Mouse (Mus musculus): ENCODE measurements around the gene Art3. TPM values are rescaled to one million over a fixed set of nuclear protein-coding genes. Genes with fewer than 3 reads are reported as not detected.

Gene Art3
- polyA plus RNA-seq, 1 experiment from 2014 or later, result 2.9 TPM

DNA sequence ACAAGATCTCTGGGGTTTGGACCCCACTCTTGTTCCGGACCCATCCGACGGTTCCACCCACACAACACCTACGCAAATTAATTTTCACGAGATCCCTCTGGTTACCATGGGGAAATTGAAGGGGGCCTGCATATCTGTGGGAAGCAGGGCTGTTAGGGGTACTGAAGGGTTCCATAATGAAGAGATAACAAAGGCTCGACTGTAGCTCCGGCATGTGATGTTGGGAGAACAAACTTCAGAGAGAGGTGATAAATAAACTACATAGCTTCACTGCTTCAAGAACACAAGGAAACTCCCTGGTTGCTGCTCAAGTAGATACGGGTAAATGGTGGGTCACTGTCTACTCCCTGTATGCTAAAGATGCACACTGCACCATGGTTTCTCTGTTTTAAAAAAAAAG, 106.9 kb downstream of the Art3 start:
- H3K4me1 ChIP-seq (replicated peaks), result peaks cover 11% of the 10 kb centered on the region
- no peaks in the 10 kb centered on the region for H3K27me3 ChIP-seq
- no peak overlapping the region for H3K27ac ChIP-seq
- no peak overlapping the region for H3K4me3 ChIP-seq (replicated peaks)
- WGBS, result 94% methylated on average over 8 of the region's 8 CpGs
- no peak for ATAC-seq
- no peak overlapping the region for H3K9ac ChIP-seq (replicated peaks)
- no peak overlapping the region for H3K4me2 ChIP-seq (replicated peaks)
- H3K9me3 ChIP-seq, result no peaks in the 10 kb centered on the region
- peaks cover 17% of the 10 kb centered on the region for H3K36me3 ChIP-seq

DNA sequence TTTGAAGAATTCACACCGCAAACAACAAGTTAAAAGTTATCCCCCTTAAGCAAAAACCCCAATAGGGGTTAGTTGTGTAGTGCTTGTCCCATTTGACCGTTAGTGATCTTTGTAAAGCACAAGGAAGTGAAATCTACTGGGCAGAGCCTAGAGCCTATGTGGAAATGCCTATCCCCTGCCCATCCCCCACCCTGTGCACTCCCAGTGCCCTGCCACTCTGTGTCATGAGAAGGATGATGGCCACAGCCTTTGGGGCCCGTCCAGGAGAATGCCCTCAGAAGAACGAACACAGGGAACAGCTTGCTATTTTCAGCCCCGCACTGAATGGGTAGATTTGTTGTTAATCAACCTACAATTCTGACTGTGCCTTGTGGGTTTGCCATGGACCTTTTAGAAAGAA, 109.9 kb downstream of the Art3 start:
- ATAC-seq, result no peak
- H3K27me3 ChIP-seq, result no peaks in the 10 kb centered on the region
- H3K4me3 ChIP-seq (replicated peaks), result no peak overlapping the region
- no peak overlapping the region for H3K27ac ChIP-seq
- H3K36me3 ChIP-seq, result peaks cover 42% of the 10 kb centered on the region
- H3K9ac ChIP-seq (replicated peaks), result no peak overlapping the region
- H3K9me3 ChIP-seq, result no peaks in the 10 kb centered on the region
- no peak overlapping the region for H3K4me2 ChIP-seq (replicated peaks)
- WGBS, result 89% methylated on average over 5 of the region's 5 CpGs
- H3K4me1 ChIP-seq (replicated peaks), result no peaks in the 10 kb centered on the region

DNA sequence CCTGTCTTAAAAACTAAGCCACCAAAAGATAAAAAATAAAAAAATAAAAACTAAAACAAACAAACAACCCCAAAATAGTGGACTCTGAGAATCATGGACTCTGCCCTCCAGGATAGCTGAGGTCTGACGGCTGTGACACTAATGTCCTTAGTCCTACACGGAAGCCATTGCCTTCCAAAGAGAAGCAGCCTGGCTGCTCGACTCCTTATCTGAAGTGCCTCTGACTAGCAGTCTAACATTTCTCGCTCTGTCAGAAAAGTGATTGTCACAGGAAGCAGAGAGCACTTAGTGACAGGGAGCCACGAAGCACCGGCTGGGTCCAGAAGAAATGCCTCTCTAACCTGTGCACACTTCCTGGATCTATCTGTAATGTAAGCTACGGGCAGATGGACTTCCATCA, 111.3 kb downstream of the Art3 start:
- Histone ChIP-seq H3K9ac (replicated peaks) (no peak overlapping the region), H3K27me3 (no peaks in the 10 kb centered on the region), H3K4me1 (replicated peaks) (no peaks in the 10 kb centered on the region), H3K27ac (no peak overlapping the region), H3K4me3 (replicated peaks) (no peak overlapping the region), H3K4me2 (replicated peaks) (no peak overlapping the region), H3K9me3 (no peaks in the 10 kb centered on the region), H3K36me3 (peaks cover 56% of the 10 kb centered on the region)
- no peak for ATAC-seq
- WGBS, result 93% methylated on average over 7 of the region's 7 CpGs

DNA sequence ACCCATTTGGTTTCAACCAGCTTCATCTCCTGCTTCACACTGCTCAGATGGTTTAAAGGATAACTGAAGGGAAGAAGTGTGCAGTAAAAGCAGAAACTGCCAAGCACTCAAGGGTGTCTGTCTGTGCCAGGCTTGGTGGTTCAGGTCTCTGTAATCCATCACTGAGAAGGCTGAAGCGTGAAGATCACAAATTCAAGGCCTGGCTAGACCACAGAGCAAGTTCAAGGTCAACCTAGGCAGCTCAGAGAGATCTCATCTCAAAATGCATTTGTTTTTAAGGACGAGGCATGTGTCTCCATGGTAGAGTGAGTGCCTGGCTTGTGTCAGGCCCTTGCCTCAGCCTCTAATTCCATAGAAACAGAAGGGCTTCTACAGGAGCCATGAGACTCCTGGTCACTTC, 113.4 kb downstream of the Art3 start:
- no peak overlapping the region for H3K4me3 ChIP-seq (replicated peaks)
- no peak overlapping the region for H3K9ac ChIP-seq (replicated peaks)
- no peak for ATAC-seq
- peaks cover 77% of the 10 kb centered on the region for H3K36me3 ChIP-seq
- H3K4me2 ChIP-seq (replicated peaks), result no peak overlapping the region
- H3K4me1 ChIP-seq (replicated peaks), result no peaks in the 10 kb centered on the region
- 87% methylated on average over 2 of the region's 2 CpGs for WGBS
- no peaks in the 10 kb centered on the region for H3K27me3 ChIP-seq
- no peaks in the 10 kb centered on the region for H3K9me3 ChIP-seq
- H3K27ac ChIP-seq, result no peak overlapping the region

DNA sequence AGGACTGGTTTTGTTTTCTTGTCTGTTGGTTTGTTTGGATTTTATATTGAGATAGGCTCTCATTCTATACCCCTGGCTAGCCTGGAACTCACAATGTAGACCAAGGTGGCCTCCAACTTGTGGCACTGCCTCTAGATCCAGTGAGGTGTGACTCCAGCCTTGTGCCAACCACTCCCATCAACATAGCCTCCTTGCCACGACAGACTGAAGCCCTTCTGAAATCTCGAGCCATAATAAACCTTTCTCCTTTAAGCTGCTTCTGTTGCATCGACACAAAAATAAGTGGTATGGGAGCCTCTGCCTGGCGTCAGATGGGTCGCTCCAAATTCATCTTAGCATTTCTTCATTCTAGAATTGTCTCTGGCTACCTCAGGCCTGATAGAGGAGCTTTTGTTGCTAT, 115.1 kb downstream of the Art3 start:
- no peak for ATAC-seq
- Histone ChIP-seq H3K36me3 (peaks cover 89% of the 10 kb centered on the region), H3K4me3 (replicated peaks) (no peak overlapping the region), H3K4me2 (replicated peaks) (no peak overlapping the region), H3K9ac (replicated peaks) (no peak overlapping the region), H3K4me1 (replicated peaks) (no peaks in the 10 kb centered on the region), H3K27me3 (no peaks in the 10 kb centered on the region), H3K9me3 (no peaks in the 10 kb centered on the region), H3K27ac (no peak overlapping the region)
- 93% methylated on average over 5 of the region's 5 CpGs for WGBS

DNA sequence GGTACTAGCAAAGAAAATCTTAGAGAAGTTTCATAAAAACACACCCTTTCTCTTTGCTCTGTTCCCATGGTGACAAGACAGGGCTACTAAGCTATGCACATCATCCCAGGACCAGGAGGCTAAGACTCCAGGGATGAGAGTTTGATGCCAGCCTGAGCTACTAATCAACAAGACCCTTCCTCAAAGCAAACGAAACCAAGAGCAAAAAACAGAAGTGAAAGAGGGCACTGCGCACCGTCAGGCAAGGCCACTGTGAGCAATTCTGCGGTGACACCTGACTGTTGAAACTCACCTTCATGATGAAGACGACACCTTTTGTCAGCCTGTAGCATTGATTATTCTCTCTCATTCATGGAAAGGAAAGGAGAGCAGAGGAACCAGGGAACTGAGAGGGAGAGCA, 121.2 kb downstream of the Art3 start:
- WGBS, result 94% methylated on average over 5 of the region's 5 CpGs
- Histone ChIP-seq H3K36me3 (peaks cover 80% of the 10 kb centered on the region), H3K27ac (no peak overlapping the region), H3K27me3 (no peaks in the 10 kb centered on the region), H3K9ac (replicated peaks) (no peak overlapping the region), H3K4me1 (replicated peaks) (no peaks in the 10 kb centered on the region), H3K9me3 (no peaks in the 10 kb centered on the region), H3K4me2 (replicated peaks) (no peak overlapping the region), H3K4me3 (replicated peaks) (no peak overlapping the region)
- no peak for ATAC-seq

DNA sequence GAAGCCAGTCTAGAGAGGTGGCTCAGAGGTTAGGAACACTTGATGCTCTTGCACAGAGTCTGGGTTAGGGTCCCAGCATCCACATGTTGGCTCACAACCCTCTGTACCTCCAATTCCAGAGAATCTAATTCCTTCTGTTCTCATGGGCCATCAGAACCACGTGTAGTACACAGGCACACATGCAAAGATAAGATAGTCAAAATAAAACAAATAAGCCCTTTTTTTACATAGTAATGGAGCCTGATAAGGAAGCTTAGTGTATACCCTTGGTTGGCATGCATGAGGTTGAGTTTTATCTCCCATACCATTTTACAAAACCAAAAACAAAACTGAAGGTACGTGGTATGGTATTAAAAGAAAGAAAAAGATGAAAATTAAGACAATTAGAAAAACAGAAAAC, 125.8 kb downstream of the Art3 start:
- Histone ChIP-seq H3K4me3 (replicated peaks) (no peak overlapping the region), H3K27me3 (no peaks in the 10 kb centered on the region), H3K4me2 (replicated peaks) (no peak overlapping the region), H3K9me3 (no peaks in the 10 kb centered on the region), H3K4me1 (replicated peaks) (no peaks in the 10 kb centered on the region), H3K36me3 (peaks cover 55% of the 10 kb centered on the region), H3K9ac (replicated peaks) (no peak overlapping the region), H3K27ac (no peak overlapping the region)
- no peak for ATAC-seq
- 88% methylated on average over 2 of the region's 2 CpGs for WGBS

DNA sequence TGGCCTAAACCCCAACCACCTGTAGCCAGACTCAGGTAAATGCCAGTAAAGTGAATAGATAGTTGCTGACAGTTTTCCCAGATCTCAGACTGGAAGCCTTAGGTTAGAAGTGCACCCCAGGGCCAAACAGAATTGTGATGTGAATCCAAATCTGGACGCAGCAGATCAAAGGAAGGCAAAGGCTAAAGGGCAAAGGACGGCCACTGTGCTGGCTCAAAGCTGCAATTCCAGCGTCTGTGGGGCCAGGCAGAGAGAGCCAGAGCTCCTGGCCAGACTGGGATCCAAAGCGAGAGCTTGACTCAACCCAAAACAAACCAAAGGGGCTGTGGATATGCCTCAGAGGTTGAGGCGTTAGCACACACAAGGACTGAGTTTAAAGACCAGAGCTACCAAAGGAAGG, 127.1 kb downstream of the Art3 start:
- Histone ChIP-seq H3K9me3 (no peaks in the 10 kb centered on the region), H3K36me3 (peaks cover 43% of the 10 kb centered on the region), H3K27me3 (no peaks in the 10 kb centered on the region), H3K4me1 (replicated peaks) (no peaks in the 10 kb centered on the region), H3K4me2 (replicated peaks) (no peak overlapping the region), H3K4me3 (replicated peaks) (no peak overlapping the region), H3K27ac (no peak overlapping the region), H3K9ac (replicated peaks) (no peak overlapping the region)
- ATAC-seq, result no peak
- 43% methylated on average over 5 of the region's 5 CpGs for WGBS

DNA sequence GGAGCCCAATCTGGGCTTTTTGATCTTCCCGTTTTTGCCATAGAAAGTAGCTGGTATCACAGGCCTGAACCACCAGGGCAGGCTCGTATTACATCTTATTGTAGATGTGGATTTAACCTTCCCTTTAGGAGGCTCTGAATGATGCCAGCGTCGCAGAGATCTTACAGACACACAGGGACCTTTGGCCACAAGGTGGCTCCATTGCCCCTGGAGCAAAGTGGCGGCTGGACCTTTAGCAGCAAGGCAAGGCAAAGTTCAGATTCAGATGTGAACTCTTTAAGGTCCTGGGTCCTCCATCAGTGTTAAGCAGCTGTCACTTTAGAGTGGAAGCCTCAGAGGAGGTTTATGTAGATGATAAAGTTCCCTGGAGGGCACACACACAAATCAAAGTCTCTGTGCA, 129.7 kb downstream of the Art3 start:
- ATAC-seq, result no peak
- Histone ChIP-seq H3K4me3 (replicated peaks) (no peak overlapping the region), H3K27ac (no peak overlapping the region), H3K4me1 (replicated peaks) (no peaks in the 10 kb centered on the region), H3K9ac (replicated peaks) (no peak overlapping the region), H3K36me3 (peaks cover 29% of the 10 kb centered on the region), H3K4me2 (replicated peaks) (no peak overlapping the region), H3K9me3 (no peaks in the 10 kb centered on the region), H3K27me3 (no peaks in the 10 kb centered on the region)
- WGBS, result 17% methylated on average over 5 of the region's 5 CpGs

Small RNA genes lying within 50 kb of the gene (microRNA-seq; reads per million reads assigned to microRNA genes)
- not detected for gene Mir6415

Other genes starting within 250 kb of the Art3 start
- 371 and 409 TPM in 2 replicates for gene G3bp2, start 248.1 kb upstream of the Art3 start, polyA plus RNA-seq (2015; fragmentation: Nextera tagmentation; extraction: Ambion mirVana)
- 50.2 and 50.3 TPM in 2 replicates for gene Uso1, start 193.9 kb upstream of the Art3 start, polyA plus RNA-seq (2015; fragmentation: Nextera tagmentation; extraction: Ambion mirVana)
- not detected in 2 replicates for gene U90926, start 116.4 kb upstream of the Art3 start, polyA plus RNA-seq (2015; fragmentation: Nextera tagmentation; extraction: Ambion mirVana)
- gene Ppef2, start 75.5 kb upstream of the Art3 start, polyA plus RNA-seq (2015; fragmentation: Nextera tagmentation; extraction: Ambion mirVana), result 0.38 and 0.48 TPM in 2 replicates
- 9.1 and 10.4 TPM in 2 replicates for gene Naaa, start 53.7 kb upstream of the Art3 start, polyA plus RNA-seq (2015; fragmentation: Nextera tagmentation; extraction: Ambion mirVana)
- gene Sdad1, start 21.3 kb upstream of the Art3 start, polyA plus RNA-seq (2015; fragmentation: Nextera tagmentation; extraction: Ambion mirVana), result 32.6 and 34.2 TPM in 2 replicates
- not detected in 2 replicates for gene Cxcl9, start 3.7 kb upstream of the Art3 start, polyA plus RNA-seq (2015; fragmentation: Nextera tagmentation; extraction: Ambion mirVana)
- gene Cxcl10, start 17.1 kb downstream of the Art3 start, polyA plus RNA-seq (2015; fragmentation: Nextera tagmentation; extraction: Ambion mirVana), result 0.28 and 0.31 TPM in 2 replicates
- gene Nup54, start 103.4 kb downstream of the Art3 start, polyA plus RNA-seq (2015; fragmentation: Nextera tagmentation; extraction: Ambion mirVana), result 53.7 and 58.5 TPM in 2 replicates
- gene Scarb2, start 175.0 kb downstream of the Art3 start, polyA plus RNA-seq (2015; fragmentation: Nextera tagmentation; extraction: Ambion mirVana), result 21.0 and 21.8 TPM in 2 replicates
- not detected in 2 replicates for gene Fam47e, start 223.2 kb downstream of the Art3 start, polyA plus RNA-seq (2015; fragmentation: Nextera tagmentation; extraction: Ambion mirVana)